Mouse (Mus musculus) liver, embryonic 11.5 days (tissue): Measurements from ENCODE around the gene Prr12. TPM values are rescaled to one million over a fixed set of nuclear protein-coding genes. Genes with fewer than 3 reads are reported as not detected.

Source experiments
- ATAC-seq: fragments of 200-750 bp; cut with Nextera tagmentation; replicated peaks from 2 replicates; pipeline ENCODE4 v1.8.0; 2017; ENCODE audit warnings: moderate number of reproducible peaks, mild to moderate bottlenecking, moderate TSS enrichment, moderate library complexity; ENCODE audit not compliant: low FRiP score
- DNase-seq: peaks from one replicate; pipeline ENCODE4 v3.0.0-alpha.2; 2017; ENCODE audit warnings: low spot score
- H3K27ac ChIP-seq: fragments of 300-500 bp; sonication (generic); 2 replicates; pipeline ENCODE4 v1.5.1; 2014; ENCODE audit warnings: mild to moderate bottlenecking, low read depth, low read length, control low read depth
- H3K27me3 ChIP-seq: fragments of 300-500 bp; sonication (generic); replicated peaks from 2 replicates; pipeline ENCODE4 v1.6.1; 2014; ENCODE audit warnings: low read length, mixed read lengths; ENCODE audit not compliant: control insufficient read depth, insufficient read depth
- H3K36me3 ChIP-seq: fragments of 300-500 bp; sonication (generic); 2 replicates; pipeline ENCODE4 v1.6.1; 2014; ENCODE audit warnings: mild to moderate bottlenecking, low read length, moderate library complexity, mixed read lengths; ENCODE audit not compliant: control insufficient read depth, insufficient read depth
- H3K4me1 ChIP-seq: fragments of 300-500 bp; sonication (generic); replicated peaks from 2 replicates; pipeline ENCODE4 v1.6.1; 2014; ENCODE audit warnings: low read length, mixed read lengths; ENCODE audit not compliant: control insufficient read depth, insufficient read depth
- H3K4me2 ChIP-seq: fragments of 300-500 bp; sonication (generic); 2 replicates; pipeline ENCODE4 v1.6.1; 2014; ENCODE audit warnings: mild to moderate bottlenecking, control low read depth, moderate library complexity
- H3K4me3 ChIP-seq: fragments of 300-500 bp; sonication (generic); 2 replicates; pipeline ENCODE4 v1.5.1; 2014; ENCODE audit warnings: low read depth, low read length, control low read depth
- H3K9ac ChIP-seq: fragments of 300-500 bp; sonication (generic); 2 replicates; pipeline ENCODE4 v1.6.1; 2014; ENCODE audit warnings: low read depth, low read length, control low read depth
- H3K9me3 ChIP-seq: fragments of 300-500 bp; sonication (generic); 2 replicates; pipeline ENCODE4 v1.6.1; 2016; ENCODE audit warnings: low read length, inconsistent platforms, mixed read lengths; ENCODE audit not compliant: control insufficient read depth
- WGBS: fragments of 180-500 bp; shearing (Covaris S2); extraction: QIAGEN DNeasy Blood & Tissue Kit; methylation state at CpG from one replicate; pipeline ENCODE4 v1.1.7; 2014; 5-methylcytosine and 5-hydroxymethylcytosine counted together
- polyA plus RNA-seq: library from polyadenylated mRNA; unstranded; fragments of >200 nt; fragmentation: Nextera tagmentation; extraction: Ambion mirVana; gene quantifications from 2 replicates; pipeline ENCODE4 v1.2.1, GENCODE M21; 2014

Prr12 gene
- polyA plus RNA-seq, 1 experiment from 2014 or later = 8.7 TPM

DNA sequence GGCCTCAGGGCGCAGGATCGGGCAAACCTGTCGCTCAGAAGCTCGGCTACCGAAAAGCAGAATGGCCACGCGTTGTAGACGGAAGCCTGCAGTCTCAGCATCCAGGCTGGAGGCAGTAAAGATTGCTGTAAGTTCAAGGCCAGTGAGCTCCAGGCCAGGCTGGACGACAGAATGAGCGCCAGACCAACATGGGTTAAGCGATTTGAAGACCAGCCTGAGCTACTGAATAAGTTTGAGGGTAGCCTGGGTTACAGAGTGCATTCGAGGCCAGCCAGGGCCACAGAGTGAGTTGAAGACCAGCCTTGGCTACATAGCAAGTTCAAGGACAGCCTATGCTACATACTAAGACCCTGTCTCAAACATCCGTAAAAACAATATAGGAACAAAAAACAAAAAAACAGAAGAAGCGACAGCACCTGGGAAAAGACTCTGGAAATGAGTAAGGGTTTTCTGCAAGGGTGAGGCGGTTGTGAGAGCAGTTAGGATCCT is 54.7 kb downstream of the Prr12 start:
- Histone ChIP-seq H3K9me3 (no peaks in the 10 kb centered on the region), H3K9ac (peak overlapping the region; percentile 94), H3K27ac (peak overlapping the region; percentile 94), H3K36me3 (peaks cover 36% of the 10 kb centered on the region), H3K27me3 (no peaks in the 10 kb centered on the region), H3K4me2 (peak overlapping the region; percentile 99), H3K4me3 (peak overlapping the region; percentile 80), H3K4me1 (peaks cover 29% of the 10 kb centered on the region)
- no peak for DNase-seq
- WGBS = 1% methylated on average over 15 of the region's 15 CpGs
- 0 out of 2 replicates have a peak, but pooled peaks have one; percentile 2 for ATAC-seq

- peak within 1 kb of the TSS; percentile 94 for H3K9ac ChIP-seq
- H3K27ac ChIP-seq = peak within 1 kb of the TSS; percentile 94
- H3K4me1 ChIP-seq = peaks cover 29% of the 10 kb centered on the region
- H3K9me3 ChIP-seq = no peaks in the 10 kb centered on the region
- peak; percentile 92 for ATAC-seq
- WGBS = under 1% methylated on average over 43 of the region's 43 CpGs
- H3K27me3 ChIP-seq = no peaks in the 10 kb centered on the region
- H3K4me2 ChIP-seq = peak within 1 kb of the TSS; percentile 99
- DNase-seq = peak; percentile 98
- peaks cover 34% of the 10 kb centered on the region for H3K36me3 ChIP-seq
- peak within 1 kb of the TSS; percentile 80 for H3K4me3 ChIP-seq
Measured at GRCm38 (mm10) chr7:44997231-44997939, 55.3 kb downstream of the Prr12 start, which contains the start of gene Irf3. TSS of gene Irf3 (plus strand) at chr7:44997648.

DNA sequence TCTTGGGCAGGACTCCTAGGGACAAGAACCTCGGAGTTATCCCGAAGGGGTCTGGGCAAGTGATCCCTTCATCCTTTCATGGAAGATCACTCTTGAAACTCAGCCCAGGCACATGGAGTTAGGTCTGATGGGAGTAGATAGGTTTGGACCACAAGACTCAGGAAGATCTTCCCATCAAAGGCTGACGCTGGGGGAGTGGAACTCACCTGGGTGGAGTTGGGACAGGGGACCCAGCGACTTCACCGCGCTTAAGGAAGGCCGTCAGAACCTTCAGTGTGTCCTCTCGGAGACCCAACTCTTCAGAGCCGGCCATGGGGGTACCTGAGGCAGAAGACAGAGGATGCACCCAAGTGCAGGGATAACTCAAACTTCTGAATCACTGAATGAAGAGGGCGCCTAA is 56.0 kb downstream of the Prr12 start:
- ATAC-seq (no peak), DNase-seq (no peak)
- Histone ChIP-seq H3K9ac (peak overlapping the region; percentile 94), H3K36me3 (peaks cover 29% of the 10 kb centered on the region), H3K9me3 (no peaks in the 10 kb centered on the region), H3K4me2 (peak overlapping the region; percentile 99), H3K4me1 (peaks cover 29% of the 10 kb centered on the region), H3K27ac (peak overlapping the region; percentile 94), H3K4me3 (peak overlapping the region; percentile 80), H3K27me3 (no peaks in the 10 kb centered on the region)
- 15% methylated on average over 10 of the region's 10 CpGs for WGBS

GRCm38 (mm10) chr7:44986879-44987718 is 65.6 kb downstream of the Prr12 start:
- WGBS = under 1% methylated on average over 29 of the region's 29 CpGs
- H3K36me3 ChIP-seq = peaks cover 20% of the 10 kb centered on the region
- no peaks in the 10 kb centered on the region for H3K27me3 ChIP-seq
- H3K9ac ChIP-seq = peak overlapping the region; percentile 74
- ATAC-seq = peak; percentile 18; the same call in 1 of the 2 replicates
- peak overlapping the region; percentile 75 for H3K4me2 ChIP-seq
- peak overlapping the region; percentile 77 for H3K27ac ChIP-seq
- no peak for DNase-seq
- H3K4me3 ChIP-seq = peak overlapping the region; percentile 97
- H3K4me1 ChIP-seq = peaks cover 25% of the 10 kb centered on the region
- H3K9me3 ChIP-seq = no peaks in the 10 kb centered on the region

GRCm38 (mm10) chr7:44986192-44986878 is 66.3 kb downstream of the Prr12 start, which contains the start of gene Prmt1:
TSS of gene Prmt1 (minus strand) at chr7:44986568.
- DNase-seq (peak; percentile 94), ATAC-seq (peak; percentile 94)
- Histone ChIP-seq H3K9me3 (no peaks in the 10 kb centered on the region), H3K4me2 (peak within 1 kb of the TSS; percentile 77), H3K9ac (peak within 1 kb of the TSS; percentile 99), H3K36me3 (peaks cover 23% of the 10 kb centered on the region), H3K4me3 (peak within 1 kb of the TSS; percentile 97), H3K27ac (peak within 1 kb of the TSS; percentile 95), H3K4me1 (peaks cover 25% of the 10 kb centered on the region), H3K27me3 (no peaks in the 10 kb centered on the region)
- 1% methylated on average over 42 of the region's 42 CpGs for WGBS

DNA sequence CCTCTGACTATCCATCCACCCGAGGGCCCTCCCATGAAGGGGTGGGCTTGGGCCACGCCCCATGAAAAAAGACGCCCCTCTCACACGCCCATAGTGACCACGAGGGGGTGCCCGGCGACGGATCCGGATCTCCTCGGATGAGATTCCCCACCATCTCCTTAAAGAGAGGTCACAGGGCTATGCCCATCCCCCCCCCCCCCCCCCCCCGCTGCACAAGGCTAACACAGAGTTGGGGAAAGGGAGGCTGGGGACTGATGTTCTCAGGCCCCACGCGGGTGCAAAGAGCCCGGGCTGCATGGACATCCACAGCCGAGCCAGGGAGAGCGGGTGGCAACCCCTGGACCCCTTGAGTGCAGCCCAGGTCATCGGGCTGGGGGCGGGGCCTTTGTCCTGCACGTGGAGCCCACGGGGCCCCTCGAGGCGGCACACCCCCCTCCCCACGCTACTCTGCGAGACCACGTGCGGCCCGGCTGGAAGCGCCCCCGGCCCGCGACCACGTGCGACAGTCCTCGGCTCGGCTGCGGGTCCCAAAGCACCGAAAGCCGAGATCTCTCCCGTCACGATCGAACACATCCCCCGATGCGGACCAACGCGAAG is 67.0 kb downstream of the Prr12 start:
- H3K27me3 ChIP-seq = no peaks in the 10 kb centered on the region
- 0 out of 2 replicates have a peak, but pooled peaks have one; percentile 11 for ATAC-seq
- peak overlapping the region; percentile 77 for H3K4me2 ChIP-seq
- H3K9ac ChIP-seq = peak overlapping the region; percentile 99
- under 1% methylated on average over 44 of the region's 45 CpGs for WGBS
- no peaks in the 10 kb centered on the region for H3K9me3 ChIP-seq
- peaks cover 25% of the 10 kb centered on the region for H3K4me1 ChIP-seq
- peak overlapping the region; percentile 97 for H3K4me3 ChIP-seq
- H3K27ac ChIP-seq = peak overlapping the region; percentile 95
- H3K36me3 ChIP-seq = peaks cover 24% of the 10 kb centered on the region
- DNase-seq = peak; percentile 81

- H3K27me3 ChIP-seq = no peaks in the 10 kb centered on the region
- no peaks in the 10 kb centered on the region for H3K9me3 ChIP-seq
- peak overlapping the region; percentile 97 for H3K4me3 ChIP-seq
- H3K36me3 ChIP-seq = peaks cover 28% of the 10 kb centered on the region
- DNase-seq (no peak), ATAC-seq (no peak)
- WGBS = 43% methylated on average over 3 of the region's 3 CpGs
- H3K4me1 ChIP-seq = peaks cover 25% of the 10 kb centered on the region
- peak overlapping the region; percentile 77 for H3K4me2 ChIP-seq
- H3K9ac ChIP-seq = peak overlapping the region; percentile 99
- no peak overlapping the region; the same call in 1 of the 2 replicates for H3K27ac ChIP-seq
Measured at GRCm38 (mm10) chr7:44984833-44985164, 67.9 kb downstream of the Prr12 start.
